Mouse (Mus musculus): ENCODE data around the gene Klhl23. TPM values are rescaled to one million over a fixed set of nuclear protein-coding genes. Genes with fewer than 3 reads are reported as not detected.

The Klhl23 gene
- polyA plus RNA-seq, 1 experiment from 2014 or later, result 57.1 TPM

DNA sequence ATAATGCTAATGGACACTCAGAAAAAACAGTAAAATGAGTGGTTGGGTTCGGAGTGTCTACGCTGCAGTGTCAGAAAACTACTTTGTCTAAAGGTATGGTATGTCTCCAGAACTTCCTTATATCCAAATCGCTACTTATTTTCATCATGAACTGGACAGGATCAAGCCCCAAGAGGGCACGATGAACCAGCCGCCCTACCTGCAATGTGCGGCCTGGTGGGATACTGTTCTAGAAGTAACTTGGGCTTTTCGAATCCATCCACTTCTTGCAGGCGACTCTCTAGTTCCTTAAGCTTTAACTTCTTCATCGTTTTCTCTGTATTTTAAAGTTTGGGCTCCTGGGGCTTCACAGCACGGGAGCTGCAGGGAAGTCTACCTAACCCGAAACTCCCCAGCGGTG, 63.3 kb downstream of the Klhl23 start:
- no peaks in the 10 kb centered on the region for H3K27me3 ChIP-seq (ENCODE audit: control insufficient read depth, insufficient read depth, low read length)
- WGBS, result 4% methylated on average over 12 of the region's 12 CpGs
- peak overlapping the region; percentile 86 for H3K4me2 ChIP-seq (ENCODE audit: low read length)
- peak overlapping the region; percentile 45 to 58; a peak in 2 of 4 replicates for H3K27ac ChIP-seq (replicated peaks in 1 of 2; ENCODE audit: control insufficient read depth in 1 of 2, insufficient read depth in 1 of 2, low read depth in 2 of 2, low read length in 2 of 2)
- H3K36me3 ChIP-seq (ENCODE audit: control insufficient read depth, insufficient read depth, low read length), result no peaks in the 10 kb centered on the region
- ATAC-seq (ENCODE audit: insufficient number of reproducible peaks, insufficient read depth, low FRiP score, low read depth), result no peak
- H3K4me3 ChIP-seq (ENCODE audit: control insufficient read depth in 1 of 2, insufficient read depth in 1 of 2, low read depth in 1 of 2, low read length in 2 of 2), result peak overlapping the region; percentile 52 to 68
- H3K4me1 ChIP-seq (ENCODE audit: control insufficient read depth in 2 of 2, insufficient read depth in 2 of 2, low read length in 2 of 2), result peaks cover 0 to 6% of the 10 kb centered on the region in 2 experiments; a peak in 1 of 4 replicates
- peak overlapping the region; percentile 80 for H3K9ac ChIP-seq (ENCODE audit: low read length)
- H3K9me3 ChIP-seq (ENCODE audit: control insufficient read depth, low read length), result no peaks in the 10 kb centered on the region

DNA sequence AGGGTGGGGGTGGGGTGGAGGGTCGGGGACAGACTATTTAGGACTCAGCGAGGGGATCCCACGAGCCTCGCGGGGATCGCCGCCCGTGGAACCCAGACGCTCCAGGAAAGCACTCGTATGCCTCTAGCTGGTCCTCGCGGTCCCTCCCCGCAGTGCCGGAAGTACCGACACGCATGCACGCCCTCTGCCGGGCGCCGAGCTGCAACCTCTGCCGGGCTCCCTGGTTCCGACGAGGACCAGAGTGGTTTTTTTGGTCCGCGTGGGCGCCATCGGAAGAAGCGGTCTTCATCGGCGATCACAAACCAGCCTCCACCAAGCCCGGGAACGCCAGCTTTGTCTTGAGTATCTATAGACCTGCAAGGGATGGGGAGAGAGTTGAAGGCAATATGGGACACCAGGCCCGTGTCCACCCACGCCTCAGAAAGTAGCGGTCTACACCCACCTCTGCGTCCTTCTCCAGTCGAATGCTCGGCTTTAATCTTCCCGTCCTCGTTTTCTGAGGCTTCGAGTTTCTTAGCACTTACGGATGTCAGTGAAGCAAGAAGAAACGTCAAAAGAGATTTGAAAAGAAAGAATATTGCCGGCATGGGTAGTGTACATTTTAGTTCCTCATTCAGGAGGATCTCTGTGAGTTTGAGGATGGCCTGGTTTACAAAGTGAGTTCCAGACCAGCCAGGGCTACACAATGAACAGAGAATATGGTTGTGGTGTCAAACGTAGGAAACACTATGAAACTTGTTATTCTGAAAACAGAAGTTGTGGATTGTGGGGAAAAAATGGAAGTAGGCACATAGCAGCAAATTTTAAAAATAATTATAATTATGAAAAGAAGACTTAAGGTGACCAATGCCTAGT, 63.9 kb downstream of the Klhl23 start, which contains the start of gene Mettl5:
Gene Mettl5, minus strand, starts transcription at position 165 of the 855 bp plus-strand sequence.
- Histone ChIP-seq H3K4me1 (ENCODE audit: control insufficient read depth in 2 of 2, insufficient read depth in 2 of 2, low read length in 2 of 2) (peaks cover 0 to 6% of the 10 kb centered on the region in 2 experiments; a peak in 1 of 4 replicates), H3K9ac (ENCODE audit: low read length) (peak within 1 kb of the TSS; percentile 80), H3K4me3 (ENCODE audit: control insufficient read depth in 1 of 2, insufficient read depth in 1 of 2, low read depth in 1 of 2, low read length in 2 of 2) (peak within 1 kb of the TSS; percentile 52 to 68), H3K9me3 (ENCODE audit: control insufficient read depth, low read length) (no peaks in the 10 kb centered on the region), H3K36me3 (ENCODE audit: control insufficient read depth, insufficient read depth, low read length) (no peaks in the 10 kb centered on the region), H3K27ac (replicated peaks in 1 of 2; ENCODE audit: control insufficient read depth in 1 of 2, insufficient read depth in 1 of 2, low read depth in 2 of 2, low read length in 2 of 2) (peak within 1 kb of the TSS; percentile 52 to 58), H3K4me2 (ENCODE audit: low read length) (peak within 1 kb of the TSS; percentile 86), H3K27me3 (ENCODE audit: control insufficient read depth, insufficient read depth, low read length) (no peaks in the 10 kb centered on the region)
- 2% methylated on average over 45 of the region's 45 CpGs for WGBS
- ATAC-seq (ENCODE audit: insufficient number of reproducible peaks, insufficient read depth, low FRiP score, low read depth), result peak; percentile 92

Other genes starting within 250 kb of the Klhl23 start
- gene Lrp2, start 235.9 kb upstream of the Klhl23 start, polyA plus RNA-seq (2014; fragmentation: Nextera tagmentation; extraction: Ambion mirVana), result 0.85 and 1.00 TPM in 2 replicates
- gene Bbs5, start 174.8 kb upstream of the Klhl23 start, polyA plus RNA-seq (2014; fragmentation: Nextera tagmentation; extraction: Ambion mirVana), result 10.7 and 12.1 TPM in 2 replicates
- 23.2 and 28.0 TPM in 2 replicates for gene Klhl41, start 151.8 kb upstream of the Klhl23 start, polyA plus RNA-seq (2014; fragmentation: Nextera tagmentation; extraction: Ambion mirVana)
- gene Fastkd1, start 108.4 kb upstream of the Klhl23 start, polyA plus RNA-seq (2014; fragmentation: Nextera tagmentation; extraction: Ambion mirVana), result 24.0 and 24.8 TPM in 2 replicates
- gene Ppig, start 99.4 kb upstream of the Klhl23 start, polyA plus RNA-seq (2014; fragmentation: Nextera tagmentation; extraction: Ambion mirVana), result 64.9 and 77.0 TPM in 2 replicates
- 1.5 and 1.8 TPM in 2 replicates for gene Ccdc173, start 32.4 kb upstream of the Klhl23 start, polyA plus RNA-seq (2014; fragmentation: Nextera tagmentation; extraction: Ambion mirVana)
- gene Phospho2, start 32.3 kb upstream of the Klhl23 start, polyA plus RNA-seq (2014; fragmentation: Nextera tagmentation; extraction: Ambion mirVana), result 18.8 and 20.2 TPM in 2 replicates
- gene Ssb, start 39.6 kb downstream of the Klhl23 start, polyA plus RNA-seq (2014; fragmentation: Nextera tagmentation; extraction: Ambion mirVana), result 186 and 187 TPM in 2 replicates
- 39.4 and 44.1 TPM in 2 replicates for gene Mettl5, start 63.7 kb downstream of the Klhl23 start, polyA plus RNA-seq (2014; fragmentation: Nextera tagmentation; extraction: Ambion mirVana)
- gene Ubr3, start 75.3 kb downstream of the Klhl23 start, polyA plus RNA-seq (2014; fragmentation: Nextera tagmentation; extraction: Ambion mirVana), result 17.4 and 19.9 TPM in 2 replicates
- 0.36 and 0.43 TPM in 2 replicates for gene Myo3b, start 217.2 kb downstream of the Klhl23 start, polyA plus RNA-seq (2014; fragmentation: Nextera tagmentation; extraction: Ambion mirVana)

Data from heart, embryonic 14.5 days (tissue).